Mouse (Mus musculus): ENCODE data around the gene Ddx5.
"Not testable (repeated sequence)": the region's sequence is repeated elsewhere in the genome, so short reads cannot be mapped to it uniquely, and the experiment has no call there.

Ddx5 gene

DNA sequence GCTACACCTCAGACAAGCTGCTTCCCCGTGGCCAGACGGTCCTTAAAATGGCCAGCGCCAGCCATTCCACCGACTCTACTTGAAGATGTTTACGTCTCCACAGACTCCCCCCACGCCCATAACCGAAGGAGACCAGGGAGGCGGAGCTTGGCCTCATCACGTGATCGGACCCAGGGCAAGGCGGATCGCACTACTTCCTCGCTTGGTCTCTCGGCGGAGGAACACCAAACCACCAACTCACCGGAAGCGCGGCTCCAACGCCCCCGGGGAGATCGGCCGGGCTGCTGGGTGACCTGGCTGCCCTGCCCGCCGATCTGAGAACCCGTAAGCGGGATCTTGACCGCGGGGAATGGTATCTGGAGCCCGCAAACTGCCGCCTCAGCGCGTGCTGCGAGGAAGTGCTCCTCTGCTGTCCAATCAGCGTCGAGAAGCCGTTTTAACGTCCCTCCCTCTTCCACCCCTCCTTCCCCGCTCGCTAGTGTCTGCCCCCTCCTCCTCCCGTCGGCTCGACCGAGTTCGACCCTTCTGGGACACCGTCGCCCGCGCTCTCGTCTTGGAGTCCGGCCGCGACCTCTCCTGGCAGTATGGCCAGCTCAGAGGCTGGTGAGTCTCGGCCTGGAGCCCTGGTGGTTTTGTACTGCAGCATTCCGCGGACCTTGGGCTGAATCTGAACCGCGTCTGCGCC lies at the start of gene Ddx5, which contains the start of gene Cep95:
TSS of gene Ddx5 (minus strand) at position 411 of the 685 bp plus-strand sequence.
TSS of gene Cep95 (plus strand) at position 478 of the 685 bp plus-strand sequence.
- DNase-seq, result peak; percentile 99

DNA sequence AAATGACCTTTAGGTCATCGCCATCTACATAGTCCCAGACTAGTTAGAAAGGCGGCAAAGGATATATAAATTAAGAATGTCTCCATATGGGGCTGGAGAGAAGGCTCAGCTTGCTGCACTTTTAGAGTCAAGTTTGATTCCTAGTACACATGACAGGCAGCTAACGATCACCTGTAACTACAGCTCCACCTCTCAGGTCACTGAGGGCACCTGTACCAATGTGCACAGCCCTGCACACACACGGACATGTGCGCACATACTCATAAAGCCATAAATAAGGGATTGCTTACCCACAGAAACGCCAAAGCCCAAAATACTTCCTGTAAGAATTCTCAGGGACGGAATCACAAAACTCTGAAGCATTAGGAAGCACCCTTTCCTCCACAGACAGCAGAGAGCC lies 39.1 kb upstream of the Ddx5 start:
- DNase-seq, result no peak

DNA sequence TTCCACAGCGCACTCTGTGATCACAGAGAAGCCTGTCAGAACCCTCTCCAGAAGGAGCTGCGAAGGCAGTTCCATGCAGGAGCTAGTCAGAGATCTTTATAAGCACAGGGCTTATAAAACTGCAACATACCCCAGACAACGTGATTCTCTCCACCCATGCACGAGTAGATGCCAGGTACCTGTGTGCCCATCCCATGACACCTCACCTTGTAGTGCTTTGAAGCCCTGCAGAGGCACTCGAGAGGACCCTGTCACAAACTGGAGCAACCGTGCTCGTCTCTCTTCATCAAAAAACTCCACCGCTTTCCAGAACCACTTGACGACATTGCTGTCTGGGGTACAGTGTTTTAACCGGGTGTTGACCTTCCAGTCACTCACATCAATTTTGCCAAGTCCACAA lies 35.4 kb upstream of the Ddx5 start:
- no peak for DNase-seq

DNA sequence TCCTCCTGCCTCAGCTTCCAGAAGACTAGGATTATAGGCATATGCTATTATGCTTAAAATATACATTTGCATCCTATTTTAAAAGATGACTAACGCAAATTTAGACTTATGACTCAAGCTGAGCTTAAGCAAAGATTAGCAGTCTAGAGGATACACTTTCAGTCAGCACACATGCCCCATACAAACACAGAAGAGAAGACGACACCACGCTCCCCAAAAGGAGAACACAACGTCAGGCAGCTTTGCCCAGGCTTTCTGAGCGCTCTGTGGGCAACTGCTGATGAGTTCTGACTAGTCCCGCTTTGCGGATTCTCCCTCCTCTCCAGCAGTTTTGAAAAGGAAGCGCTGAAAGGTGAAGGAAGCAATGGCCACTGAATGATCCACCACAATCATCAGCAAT lies 34.8 kb upstream of the Ddx5 start:
- DNase-seq, result no peak

DNA sequence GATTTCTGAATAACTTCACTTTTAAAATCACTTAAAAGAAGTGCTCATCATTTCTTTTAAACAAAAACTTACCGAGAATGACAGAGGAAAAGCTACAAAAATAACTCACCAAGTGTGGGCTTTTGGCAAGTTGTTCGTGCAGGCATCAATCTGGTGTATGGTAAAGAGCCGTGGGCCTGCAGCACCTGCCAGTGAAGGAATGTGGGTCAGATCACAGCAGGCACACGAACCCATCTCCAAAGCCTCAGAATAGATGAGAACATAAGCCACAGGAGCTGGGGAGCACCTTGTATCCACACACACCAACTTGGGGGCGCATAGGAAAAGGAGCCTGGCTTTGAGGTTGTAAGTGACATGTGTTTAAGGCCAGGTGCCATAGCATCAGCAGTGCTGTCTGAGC lies 33.9 kb upstream of the Ddx5 start:
- DNase-seq, result no peak

DNA sequence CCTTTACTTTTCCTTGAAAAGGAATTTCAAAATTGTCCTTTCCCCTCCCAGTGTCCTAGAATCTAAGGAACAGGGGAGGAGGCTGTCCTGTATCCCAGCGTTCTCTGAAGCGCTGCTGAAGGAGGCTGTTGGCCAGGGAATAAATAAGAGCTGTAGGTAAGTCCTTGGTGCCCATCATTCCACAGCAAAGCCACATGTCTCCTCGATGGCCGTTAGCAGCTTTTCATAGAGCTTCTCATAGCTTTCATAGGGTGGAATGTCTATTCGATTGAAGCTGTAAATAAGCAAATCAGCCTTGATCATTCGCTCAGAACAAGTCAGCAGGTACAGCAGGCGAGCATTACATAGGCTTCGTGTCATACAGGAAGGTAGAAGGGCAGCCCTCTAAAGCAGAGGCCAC lies 33.5 kb upstream of the Ddx5 start:
- DNase-seq, result no peak

DNA sequence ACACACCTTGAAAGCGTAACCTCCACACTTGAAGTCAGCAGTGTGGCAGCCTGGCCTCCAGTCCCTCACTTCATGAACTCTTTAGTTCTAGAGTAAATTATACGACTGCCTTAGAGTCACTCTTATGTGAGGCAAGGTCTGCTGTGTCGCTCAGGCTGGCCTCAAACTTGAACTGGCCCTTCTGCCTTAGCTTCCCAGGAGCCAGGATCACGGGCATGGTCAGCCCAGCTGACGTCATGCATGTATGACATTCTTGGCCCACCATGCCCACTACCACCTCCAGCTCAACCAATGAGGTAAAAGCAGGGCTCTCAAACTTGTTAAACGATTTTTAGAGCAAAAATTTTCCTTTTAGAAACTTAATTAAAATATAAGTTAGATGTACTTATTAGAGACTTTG lies 32.4 kb upstream of the Ddx5 start:
- DNase-seq, result no peak

DNA sequence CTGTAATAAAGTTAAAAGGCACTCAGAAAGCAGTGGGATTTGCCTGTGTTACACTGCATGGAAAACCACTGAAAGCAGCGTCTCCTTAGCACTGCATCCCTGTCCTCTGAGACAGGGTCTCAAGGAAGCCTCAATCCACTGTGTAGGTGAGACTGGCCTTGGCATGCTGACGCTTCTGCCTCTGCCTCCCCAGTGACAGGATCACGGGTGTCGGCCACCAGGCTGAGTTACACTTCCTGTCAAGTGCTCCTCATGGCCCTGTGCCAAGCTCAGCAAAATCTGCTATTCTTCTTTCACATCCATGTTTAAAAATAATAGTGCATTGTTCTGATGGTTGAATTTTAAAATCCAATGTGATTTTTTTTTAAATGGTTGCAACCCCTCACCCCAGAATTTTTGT lies 32.0 kb upstream of the Ddx5 start:
- DNase-seq, result peak; percentile 27

DNA sequence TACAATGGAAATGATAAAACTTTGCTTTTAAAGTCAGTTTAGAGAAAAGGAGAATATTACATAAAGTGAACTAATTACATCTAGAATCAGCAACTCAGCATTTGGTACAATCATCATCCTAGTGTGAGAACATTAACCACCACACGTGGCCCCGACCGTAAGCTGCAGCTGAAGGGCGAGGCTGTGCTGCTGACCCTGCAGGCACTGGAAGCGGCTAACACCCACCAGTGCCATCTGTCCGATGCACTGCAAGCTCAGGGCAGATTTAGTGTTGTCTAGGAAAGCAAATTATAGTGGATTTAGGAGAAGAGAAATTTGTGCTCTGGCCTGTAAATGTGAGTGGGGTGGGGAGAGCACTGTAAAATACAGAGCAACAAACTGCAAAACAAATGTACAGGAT lies 31.3 kb upstream of the Ddx5 start:
- DNase-seq, result no peak

DNA sequence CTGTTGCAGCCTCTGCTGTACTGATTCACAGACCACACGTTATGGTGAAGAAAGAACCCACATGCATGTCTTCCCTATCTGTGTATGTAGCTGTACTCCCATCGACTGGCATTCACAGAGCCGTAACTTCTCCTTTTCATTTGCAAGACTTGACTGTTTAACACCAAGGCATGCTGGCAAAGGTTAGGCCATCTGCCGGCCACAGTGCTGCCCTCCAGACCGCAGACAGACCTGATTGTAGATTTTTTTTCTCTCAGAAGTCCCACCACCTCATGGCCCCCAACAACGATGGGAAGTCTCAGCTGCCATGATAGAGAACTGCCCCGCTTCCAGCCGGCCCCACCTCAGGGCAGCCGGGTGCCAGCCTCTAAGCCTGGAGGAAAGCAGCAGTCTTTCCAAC lies 30.6 kb upstream of the Ddx5 start:
- DNase-seq, result no peak

DNA sequence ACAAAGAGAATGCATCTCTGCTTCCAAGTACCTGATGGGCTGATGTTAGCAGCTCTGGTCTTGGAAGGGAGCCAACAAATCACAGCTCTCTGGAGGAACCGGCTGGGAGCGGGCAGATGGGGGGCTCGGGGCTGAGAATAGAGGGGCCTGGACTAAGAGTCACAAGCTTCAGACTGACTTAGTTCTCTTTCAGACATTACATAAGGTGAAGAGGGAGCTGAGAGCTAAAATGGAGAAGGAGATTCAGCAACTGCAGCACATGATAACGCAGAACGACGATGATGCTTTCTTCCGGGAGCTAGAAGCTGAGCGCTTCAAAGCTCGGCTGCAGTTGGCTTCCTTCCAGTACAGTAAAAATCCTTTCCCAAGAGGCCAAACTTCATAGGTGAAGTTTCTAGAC lies 29.4 kb upstream of the Ddx5 start:
- DNase-seq, result no peak

DNA sequence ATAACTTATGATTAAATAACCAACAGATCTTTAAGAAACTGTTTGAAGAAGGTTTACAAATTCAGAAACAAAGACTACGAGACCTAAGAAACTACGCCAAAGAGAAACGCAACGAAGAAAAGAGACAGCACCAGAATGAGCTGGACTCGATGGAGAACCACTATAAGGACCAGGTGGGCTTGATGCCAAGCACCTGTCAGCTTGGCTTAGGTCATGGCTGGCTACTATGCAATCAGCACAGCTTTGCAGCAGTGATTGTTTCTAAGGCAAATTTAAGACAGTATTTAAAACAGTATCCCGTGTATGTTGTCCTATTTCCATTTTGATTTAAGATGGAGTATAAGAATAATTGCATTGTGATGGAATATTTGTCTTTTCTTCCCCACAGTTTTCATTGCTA lies 28.8 kb upstream of the Ddx5 start:
- DNase-seq, result no peak

DNA sequence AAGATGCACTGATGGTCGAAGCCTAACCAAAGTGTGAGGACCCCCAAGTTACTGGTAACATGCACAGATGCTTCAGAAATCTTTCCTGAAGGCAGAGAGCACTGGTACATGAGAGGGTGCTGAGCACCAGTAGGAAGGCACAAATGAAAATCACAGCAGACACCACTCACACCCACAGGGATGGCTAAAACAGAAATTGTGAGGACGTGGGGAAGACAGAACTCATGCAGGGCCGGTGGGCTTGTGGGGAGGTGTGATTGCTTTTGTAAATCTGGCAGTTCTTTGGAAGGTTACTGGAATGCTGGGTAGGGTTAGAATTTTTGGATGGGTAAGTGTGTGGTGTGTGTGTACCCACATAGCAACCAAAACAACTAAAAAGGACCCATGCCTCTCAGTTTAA lies 28.2 kb upstream of the Ddx5 start:
- DNase-seq, result no peak

DNA sequence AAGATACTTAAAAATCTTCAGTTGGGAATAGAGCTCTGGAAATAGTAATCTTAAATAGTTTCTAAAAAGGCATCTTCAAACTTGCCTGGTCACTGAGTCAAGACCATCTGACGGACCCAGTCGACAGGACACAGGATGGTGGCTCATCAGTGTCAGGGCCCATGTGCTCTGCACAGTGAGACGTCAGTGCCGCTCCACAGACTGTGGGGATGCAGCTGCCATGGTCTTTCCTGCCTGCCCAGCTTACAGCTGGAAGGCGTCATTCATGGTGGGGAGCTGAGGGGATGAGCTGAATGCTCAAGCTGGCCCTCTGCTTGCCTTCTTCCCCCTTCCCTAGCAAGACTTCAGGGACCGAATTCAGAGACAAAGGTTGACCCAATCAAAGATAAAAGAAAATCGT lies 27.3 kb upstream of the Ddx5 start:
- DNase-seq, result no peak

DNA sequence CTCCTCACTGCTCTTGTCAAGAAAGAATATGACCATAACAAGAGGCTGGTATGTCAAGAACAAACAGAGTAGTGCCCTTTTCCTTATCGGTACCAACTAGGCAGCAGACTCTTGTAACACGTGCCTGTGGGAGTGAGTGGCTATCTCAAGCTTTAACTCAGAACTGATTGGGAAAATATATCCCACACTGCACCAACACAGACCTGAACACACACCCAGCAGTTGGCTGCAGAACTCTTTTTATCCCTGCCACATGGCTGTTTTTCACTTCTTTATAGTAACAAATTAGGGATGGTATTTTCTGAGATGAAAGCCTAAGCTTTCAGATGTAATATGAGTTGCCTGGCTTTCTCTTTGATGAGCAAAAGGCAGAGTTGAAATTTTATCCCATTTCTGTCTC lies 26.8 kb upstream of the Ddx5 start:
- no peak for DNase-seq

DNA sequence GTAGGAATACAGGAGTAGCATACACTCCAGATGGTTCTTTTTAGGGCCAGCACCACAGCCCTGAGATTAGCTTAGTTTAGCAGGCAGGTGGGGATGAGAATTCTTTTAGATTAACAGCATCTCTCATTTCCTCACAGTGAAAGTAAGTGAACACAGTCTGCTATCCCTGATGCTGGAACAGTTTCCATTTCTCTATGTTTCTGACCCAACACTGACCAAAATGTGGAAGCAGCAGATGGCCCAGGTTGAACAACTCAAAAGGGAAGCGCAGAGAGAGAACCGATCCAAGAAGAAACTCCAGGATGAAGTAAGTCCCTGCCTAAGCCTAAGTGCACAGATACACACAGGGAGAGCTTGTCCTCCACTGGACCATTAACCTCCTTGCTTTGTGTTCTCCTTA lies 26.3 kb upstream of the Ddx5 start:
- DNase-seq, result no peak

DNA sequence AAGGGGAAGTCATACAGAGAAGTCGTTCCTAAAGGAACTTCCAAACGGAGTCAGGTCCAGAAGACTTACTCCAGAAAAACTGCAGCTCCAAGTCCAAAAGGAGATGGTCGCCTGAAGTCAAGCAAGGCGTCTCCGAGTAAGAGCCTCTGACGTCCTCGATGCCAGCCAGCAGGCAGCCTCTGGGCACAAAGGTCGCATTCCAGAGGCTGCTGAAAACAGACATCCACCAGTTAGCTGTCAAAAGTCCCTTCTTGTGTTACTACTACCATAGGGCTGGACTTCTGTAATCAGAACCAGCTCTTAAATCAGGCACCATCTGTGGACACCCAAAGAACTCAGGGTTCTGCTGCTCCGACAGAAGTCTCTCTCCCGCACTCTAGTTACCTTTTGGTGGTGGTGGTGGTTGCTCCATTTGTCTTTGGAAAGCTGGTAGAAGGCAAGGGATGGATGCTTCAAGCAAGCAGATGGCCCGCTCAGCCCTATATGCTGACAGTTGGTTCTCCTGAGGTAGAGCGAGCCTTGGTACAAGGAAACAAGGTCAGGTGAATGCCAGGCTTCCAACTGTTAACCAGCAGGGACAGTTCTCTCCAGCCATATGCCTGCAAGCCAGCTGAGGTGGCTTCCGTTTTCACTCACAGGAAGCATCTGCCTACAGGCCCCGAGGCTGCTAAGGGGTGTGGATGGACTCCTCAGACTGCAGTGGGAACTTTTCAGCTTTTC lies 25.8 kb upstream of the Ddx5 start:
- DNase-seq, result no peak

DNA sequence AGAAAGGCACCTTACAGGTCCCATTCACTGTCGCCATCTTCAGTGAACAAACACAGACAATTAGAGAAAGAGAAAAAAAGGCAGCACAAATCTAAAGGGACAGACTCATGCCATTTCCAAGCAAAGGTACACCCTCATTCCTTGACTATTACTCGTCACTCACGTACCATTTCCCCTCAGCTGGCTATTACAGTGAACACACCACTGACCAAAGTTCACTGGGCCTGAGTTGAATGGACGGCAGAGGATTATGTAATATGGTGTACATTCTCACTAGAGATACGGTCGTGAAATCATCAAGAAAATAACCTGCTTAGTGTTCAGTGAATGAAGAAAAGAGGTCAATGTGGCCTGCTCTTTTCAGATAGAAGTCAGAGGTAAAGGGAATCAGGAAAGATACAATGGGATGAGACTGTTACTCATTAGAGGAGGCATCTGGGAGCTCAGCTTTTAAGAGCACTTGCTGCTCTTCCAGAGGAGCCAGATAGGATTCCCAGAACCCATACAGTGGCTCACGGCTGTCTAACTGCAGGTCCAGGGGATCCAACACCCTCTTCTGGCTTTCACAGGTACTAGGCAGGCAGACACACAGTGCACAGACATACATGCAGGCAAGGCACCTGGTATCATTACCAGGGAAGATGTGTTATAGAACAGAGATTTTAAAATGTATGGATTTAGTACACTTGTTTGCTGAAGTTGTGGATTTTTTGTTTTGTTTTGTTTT lies 23.6 kb upstream of the Ddx5 start:
- no peak for DNase-seq

DNA sequence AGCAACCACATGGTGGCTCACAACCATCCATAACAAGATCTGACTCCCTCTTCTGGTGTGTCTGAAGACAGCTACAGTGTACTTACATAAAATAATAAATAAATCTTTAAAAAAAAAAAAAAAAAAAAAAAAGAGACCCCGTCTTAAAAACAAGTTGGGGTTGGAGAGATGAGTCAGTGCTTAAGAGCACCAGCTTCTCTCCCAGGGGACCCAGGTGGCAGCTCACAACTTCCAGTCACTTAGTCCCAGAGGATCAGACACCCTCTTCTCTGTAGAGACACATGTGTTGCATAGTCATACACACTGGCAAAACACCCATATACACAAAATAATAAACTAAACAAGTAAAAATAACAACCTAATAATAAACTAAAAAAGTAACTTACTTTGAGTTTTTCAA lies 18.5 kb upstream of the Ddx5 start:
- DNase-seq, result not testable (repeated sequence)

DNA sequence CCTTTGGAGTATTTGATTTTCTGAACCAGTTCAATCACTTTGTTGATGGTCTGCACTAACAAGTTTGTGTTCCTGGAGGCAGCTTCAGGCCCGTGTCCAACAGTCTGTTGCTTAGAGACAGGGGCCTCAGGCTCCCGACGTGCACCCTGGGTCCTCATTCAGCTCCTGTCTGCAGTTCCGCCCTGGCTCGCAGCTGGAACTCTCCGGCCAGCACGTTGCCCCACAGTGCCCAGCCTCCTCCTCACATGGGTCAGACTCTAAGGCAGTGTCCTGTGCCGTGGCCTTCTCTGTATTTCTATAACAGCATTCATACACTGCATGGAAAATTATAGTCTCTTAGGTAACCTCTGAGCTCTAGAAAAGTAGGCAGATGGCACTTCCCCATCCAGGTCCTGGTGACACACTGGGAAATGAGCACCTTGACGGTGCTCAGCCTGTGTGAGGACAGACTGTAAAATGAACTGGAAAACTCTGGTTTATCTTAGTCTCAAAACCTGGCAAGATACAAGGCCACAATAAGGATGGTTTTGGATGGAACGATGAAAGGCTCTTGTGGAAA lies 13.2 kb upstream of the Ddx5 start:
- DNase-seq, result no peak

DNA sequence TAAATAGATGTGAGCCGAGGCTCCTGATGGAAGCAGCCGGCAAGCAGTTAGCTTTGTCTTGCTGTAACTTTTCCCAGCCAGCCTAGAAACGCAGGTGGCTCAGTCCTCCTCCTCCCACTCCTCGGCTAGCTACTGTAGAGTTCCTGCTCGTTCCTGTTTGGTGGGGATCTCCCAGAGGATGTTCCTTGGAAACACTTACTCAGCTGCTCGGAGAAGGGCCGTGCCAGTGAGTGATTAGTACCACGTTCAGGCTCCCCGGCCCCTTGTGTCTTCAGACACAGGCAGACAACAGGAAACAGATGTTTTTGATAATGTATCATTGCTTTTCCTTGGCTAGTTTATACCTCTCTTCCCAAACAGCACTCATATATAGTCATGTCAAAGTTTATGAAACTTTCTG lies 6.7 kb upstream of the Ddx5 start:
- DNase-seq, result no peak

DNA sequence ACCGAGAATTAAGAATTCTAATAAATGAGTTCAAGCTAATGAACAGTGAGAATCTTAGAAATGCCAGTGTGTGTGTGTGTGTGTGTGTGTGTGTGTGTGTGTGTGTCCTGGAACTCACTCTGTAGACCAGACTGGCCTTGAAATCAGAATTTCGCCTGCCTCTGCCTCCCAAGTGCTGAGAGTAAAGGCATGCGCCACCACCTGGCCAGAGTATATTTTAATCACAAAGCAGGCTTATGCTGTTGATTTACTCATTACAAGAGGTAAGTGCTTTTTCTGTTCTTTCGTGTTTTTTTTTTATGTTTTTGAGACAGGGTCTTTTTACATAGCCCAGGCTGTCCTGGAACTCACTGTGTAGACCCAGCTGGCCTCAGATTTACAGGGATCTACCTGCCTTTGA lies 4.9 kb upstream of the Ddx5 start:
- peak; percentile 17 for DNase-seq

DNA sequence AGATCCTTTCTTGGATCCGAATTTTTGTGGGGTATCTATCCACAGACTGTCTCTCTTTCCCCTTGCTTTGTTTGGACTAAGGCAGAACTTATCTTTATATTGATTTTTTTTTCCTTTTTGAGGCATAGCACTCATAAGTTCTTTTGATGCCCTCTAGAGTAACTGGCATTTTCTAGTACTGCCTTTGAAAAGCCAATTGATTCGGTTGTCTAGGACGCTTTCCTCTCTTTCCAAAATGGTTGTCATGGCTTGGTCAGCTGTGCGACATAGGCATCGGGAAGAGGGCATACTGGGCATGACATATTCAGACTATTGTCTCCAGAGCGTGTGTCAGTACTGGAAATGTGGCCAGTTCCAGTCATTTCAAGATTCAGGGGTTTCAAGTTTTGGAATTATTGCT lies 664 bp upstream of the Ddx5 start:
- no peak for DNase-seq

Data from thymus, postnatal 14 days (tissue).